Mouse (Mus musculus) heart, embryonic 14.5 days (tissue): Measurements from ENCODE around the gene Specc1. TPM values are rescaled to one million over a fixed set of nuclear protein-coding genes. Genes with fewer than 3 reads are reported as not detected.

Experiments used
- ATAC-seq: fragments of 200-750 bp; cut with Nextera tagmentation; 2 replicates; pipeline ENCODE4 v1.8.0; 2017; ENCODE audit warnings: low read depth, moderate TSS enrichment; ENCODE audit not compliant: insufficient number of reproducible peaks, insufficient read depth, low FRiP score
- H3K27ac ChIP-seq, 2 experiments: fragments of 200-500 bp in 1 of 2; fragments of 300-500 bp in 1 of 2; sonication (generic) in 1 of 2; replicated peaks in 1 of 2; 2 replicates each; pipeline ENCODE4 v1.5.1; 2012 to 2014; ENCODE audit warnings: low read depth in 2 of 2, low read length in 2 of 2, control low read depth in 1 of 2, mild to moderate bottlenecking in 1 of 2, mixed read lengths in 1 of 2; ENCODE audit not compliant: control insufficient read depth in 1 of 2, insufficient read depth in 1 of 2
- H3K27me3 ChIP-seq: fragments of 300-500 bp; sonication (generic); 2 replicates; pipeline ENCODE4 v1.6.1; 2014; ENCODE audit warnings: mild to moderate bottlenecking, low read length, control low read depth; ENCODE audit not compliant: control insufficient read depth, insufficient read depth
- H3K36me3 ChIP-seq: fragments of 300-500 bp; sonication (generic); 2 replicates; pipeline ENCODE4 v1.6.1; 2014; ENCODE audit warnings: mild to moderate bottlenecking, control low read depth, low read length, mixed read lengths; ENCODE audit not compliant: control insufficient read depth, insufficient read depth
- H3K4me1 ChIP-seq, 2 experiments: fragments of 200-500 bp in 1 of 2; fragments of 300-500 bp in 1 of 2; sonication (generic) in 1 of 2; 2 replicates each; pipeline ENCODE4 v1.6.1; 2012 to 2014; ENCODE audit warnings: low read length in 2 of 2, control low read depth in 1 of 2, mixed read lengths in 1 of 2; ENCODE audit not compliant: control insufficient read depth in 2 of 2, insufficient read depth in 2 of 2
- H3K4me2 ChIP-seq: fragments of 300-500 bp; sonication (generic); 2 replicates; pipeline ENCODE4 v1.6.1; 2014; ENCODE audit warnings: mild to moderate bottlenecking, low read length
- H3K4me3 ChIP-seq, 2 experiments: fragments of 200-500 bp in 1 of 2; fragments of 300-500 bp in 1 of 2; sonication (generic) in 1 of 2; 2 replicates each; pipeline ENCODE4 v1.5.1; 2012 to 2014; ENCODE audit warnings: low read length in 2 of 2, mild to moderate bottlenecking in 2 of 2, control low read depth in 1 of 2, low read depth in 1 of 2, moderate library complexity in 1 of 2; ENCODE audit not compliant: control insufficient read depth in 1 of 2, insufficient read depth in 1 of 2
- H3K9ac ChIP-seq: fragments of 300-500 bp; sonication (generic); 2 replicates; pipeline ENCODE4 v1.6.1; 2014; ENCODE audit warnings: mild to moderate bottlenecking, low read length
- H3K9me3 ChIP-seq: fragments of 300-500 bp; sonication (generic); 2 replicates; pipeline ENCODE4 v1.6.1; 2016; ENCODE audit warnings: low read length, control low read depth; ENCODE audit not compliant: control insufficient read depth
- WGBS: fragments of 180-500 bp; shearing (Covaris S2); extraction: QIAGEN DNeasy Blood & Tissue Kit; methylation state at CpG from one replicate; pipeline ENCODE4 v1.1.7; 2014; 5-methylcytosine and 5-hydroxymethylcytosine counted together
- polyA plus RNA-seq: library from polyadenylated mRNA; unstranded; fragments of >200 nt; fragmentation: Nextera tagmentation; extraction: Ambion mirVana; gene quantifications from 2 replicates; pipeline ENCODE4 v1.2.1, GENCODE M21; 2014

The Specc1 gene
- polyA plus RNA-seq, 1 experiment from 2014 or later = 12.1 TPM

- Histone ChIP-seq H3K4me1 (peaks cover 3 to 7% of the 10 kb centered on the region in 2 experiments; a peak in 3 of 4 replicates), H3K9me3 (no peaks in the 10 kb centered on the region), H3K4me3 (no peak overlapping the region), H3K27ac (no peak overlapping the region), H3K27me3 (no peaks in the 10 kb centered on the region), H3K9ac (no peak overlapping the region), H3K4me2 (no peak overlapping the region), H3K36me3 (no peaks in the 10 kb centered on the region)
- no peak for ATAC-seq
- 77% methylated on average over 3 of the region's 3 CpGs for WGBS
Measured at GRCm38 (mm10) chr11:62072406-62072805, 115.8 kb downstream of the Specc1 start.

GRCm38 (mm10) chr11:62073575-62074140 is 117.1 kb downstream of the Specc1 start:
- WGBS = 84% methylated on average over 7 of the region's 7 CpGs
- Histone ChIP-seq H3K9me3 (no peaks in the 10 kb centered on the region), H3K9ac (no peak overlapping the region), H3K27me3 (no peaks in the 10 kb centered on the region), H3K4me2 (no peak overlapping the region), H3K4me1 (peaks cover 3 to 13% of the 10 kb centered on the region in 2 experiments; a peak in 3 of 4 replicates), H3K36me3 (no peaks in the 10 kb centered on the region), H3K27ac (no peak overlapping the region), H3K4me3 (no peak overlapping the region)
- no peak for ATAC-seq

- no peak overlapping the region for H3K4me2 ChIP-seq
- H3K4me3 ChIP-seq = no peak overlapping the region
- WGBS = 84% methylated on average over 8 of the region's 8 CpGs
- ATAC-seq = no peak
- peaks cover under 1 to 13% of the 10 kb centered on the region in 2 experiments; a peak in 3 of 4 replicates for H3K4me1 ChIP-seq
- H3K27ac ChIP-seq = no peak overlapping the region
- H3K9ac ChIP-seq = no peak overlapping the region
- H3K27me3 ChIP-seq = no peaks in the 10 kb centered on the region
- no peaks in the 10 kb centered on the region for H3K9me3 ChIP-seq
- no peaks in the 10 kb centered on the region for H3K36me3 ChIP-seq
Measured at GRCm38 (mm10) chr11:62074578-62074977, 118.0 kb downstream of the Specc1 start.

GRCm38 (mm10) chr11:62075071-62075470 is 118.5 kb downstream of the Specc1 start:
- whole genome bisulfite sequencing = 70% methylated on average over 3 of the region's 3 CpGs
- Histone ChIP-seq H3K36me3 (no peaks in the 10 kb centered on the region), H3K4me2 (no peak overlapping the region), H3K9me3 (no peaks in the 10 kb centered on the region), H3K27me3 (no peaks in the 10 kb centered on the region), H3K4me3 (no peak overlapping the region), H3K4me1 (peaks cover 0 to 11% of the 10 kb centered on the region in 2 experiments; a peak in 2 of 4 replicates), H3K9ac (no peak overlapping the region), H3K27ac (no peak overlapping the region)
- ATAC-seq = no peak

GRCm38 (mm10) chr11:62075551-62075950 is 119.0 kb downstream of the Specc1 start:
- WGBS = 92% methylated on average over 5 of the region's 5 CpGs
- no peak overlapping the region for H3K4me3 ChIP-seq
- no peaks in the 10 kb centered on the region for H3K36me3 ChIP-seq
- no peak for ATAC-seq
- no peak overlapping the region for H3K4me2 ChIP-seq
- H3K9me3 ChIP-seq = no peaks in the 10 kb centered on the region
- no peak overlapping the region for H3K27ac ChIP-seq
- no peak overlapping the region for H3K9ac ChIP-seq
- peaks cover 0 to 10% of the 10 kb centered on the region in 2 experiments; a peak in 2 of 4 replicates for H3K4me1 ChIP-seq
- no peaks in the 10 kb centered on the region for H3K27me3 ChIP-seq

- Histone ChIP-seq H3K27ac (peak overlapping the region; percentile 89 to 93), H3K4me3 (peak overlapping the region; percentile 81 to 83), H3K36me3 (no peaks in the 10 kb centered on the region), H3K4me2 (peak overlapping the region; percentile 86), H3K27me3 (no peaks in the 10 kb centered on the region), H3K9me3 (no peaks in the 10 kb centered on the region), H3K4me1 (peaks cover 0 to 10% of the 10 kb centered on the region in 2 experiments; a peak in 2 of 4 replicates), H3K9ac (peak overlapping the region; percentile 92)
- peak; percentile 99 for ATAC-seq
- WGBS = 5% methylated on average over 38 of the region's 42 CpGs
Measured at GRCm38 (mm10) chr11:62076345-62077156, 120.0 kb downstream of the Specc1 start.

- peak overlapping the region; percentile 81 to 83 for H3K4me3 ChIP-seq
- H3K36me3 ChIP-seq = no peaks in the 10 kb centered on the region
- H3K4me2 ChIP-seq = peak overlapping the region; percentile 86
- peaks cover 0 to 10% of the 10 kb centered on the region in 2 experiments; a peak in 2 of 4 replicates for H3K4me1 ChIP-seq
- 2% methylated on average over 50 of the region's 51 CpGs for WGBS
- H3K9me3 ChIP-seq = no peaks in the 10 kb centered on the region
- H3K27ac ChIP-seq = peak overlapping the region; percentile 89 to 93
- no peaks in the 10 kb centered on the region for H3K27me3 ChIP-seq
- ATAC-seq = peak; percentile 54; the same call in 1 of the 2 replicates
- peak overlapping the region; percentile 92 for H3K9ac ChIP-seq
Measured at GRCm38 (mm10) chr11:62077157-62077865, 120.7 kb downstream of the Specc1 start.
